Mouse (Mus musculus) thymus, postnatal 0 days (tissue): Measurements from ENCODE around the gene Pnmal1. TPM values are rescaled to one million over a fixed set of nuclear protein-coding genes. Genes with fewer than 3 reads are reported as not detected.

Source experiments
- DNase-seq: peaks from one replicate; pipeline ENCODE4 v3.0.0-alpha.2; 2015; ENCODE audit warnings: low spot score
- polyA plus RNA-seq: library from polyadenylated mRNA; unstranded; fragments of >200 nt; fragmentation: Nextera tagmentation; extraction: Ambion mirVana; gene quantifications from 2 replicates; pipeline ENCODE4 v1.2.1, GENCODE M21; 2015

The Pnmal1 gene
- 0.04 TPM in 2 replicates for polyA plus RNA-seq

DNA sequence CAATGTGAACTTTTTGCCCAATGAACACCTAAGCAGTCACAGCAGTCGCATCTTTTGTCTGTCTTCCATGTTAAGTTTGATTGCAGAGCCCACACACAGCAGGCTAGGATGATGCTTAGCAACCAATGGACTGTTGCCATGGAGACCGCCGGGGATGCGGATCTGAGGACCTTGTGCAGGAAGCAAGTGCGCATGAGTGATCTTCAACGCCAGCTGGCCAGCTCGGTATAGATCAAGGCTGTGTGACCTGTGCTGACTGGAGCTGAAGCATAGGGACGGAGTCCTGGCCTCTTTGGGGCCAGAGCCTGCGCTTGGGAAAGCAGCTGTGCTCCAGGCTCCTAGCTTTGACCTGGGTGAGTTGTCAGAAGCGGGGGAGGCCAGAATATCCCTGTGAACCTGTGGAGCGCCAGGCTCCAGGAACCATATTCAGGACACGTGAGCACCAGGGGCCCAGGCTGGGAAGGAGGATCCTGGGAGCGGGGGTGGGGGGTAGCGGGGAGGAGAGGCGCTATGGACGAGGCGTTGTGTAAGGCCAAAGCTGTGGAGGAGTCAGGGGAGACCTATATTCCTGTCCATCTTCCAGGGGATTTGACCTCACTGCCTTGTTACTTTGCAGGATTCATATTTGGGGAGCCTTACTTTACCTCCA, at the start of gene Pnmal1:
Gene Pnmal1, plus strand, starts transcription at position 141 of the 649 bp plus-strand sequence.
- DNase-seq = no peak

DNA sequence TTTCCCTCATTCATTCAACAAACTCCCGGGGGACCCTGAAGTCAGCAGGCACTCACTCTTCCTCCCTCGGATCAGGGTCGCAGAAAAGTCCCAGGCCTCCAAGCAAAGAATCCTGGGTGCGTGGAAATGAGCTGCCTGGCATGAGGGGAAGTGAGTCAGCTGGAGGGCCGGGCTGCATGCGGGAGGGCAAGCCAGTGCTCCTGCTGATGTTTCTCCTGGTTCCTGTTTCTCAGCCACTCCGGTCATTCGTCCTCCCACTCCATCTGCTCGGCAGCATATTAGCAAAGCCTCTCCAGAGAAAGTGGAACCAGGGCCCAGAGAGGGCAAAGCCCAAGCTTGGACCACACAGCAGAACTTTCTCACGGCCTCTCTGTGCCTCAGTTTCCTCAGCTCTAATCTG, 49.6 kb upstream of the Pnmal1 start:
- no peak for DNase-seq

DNA sequence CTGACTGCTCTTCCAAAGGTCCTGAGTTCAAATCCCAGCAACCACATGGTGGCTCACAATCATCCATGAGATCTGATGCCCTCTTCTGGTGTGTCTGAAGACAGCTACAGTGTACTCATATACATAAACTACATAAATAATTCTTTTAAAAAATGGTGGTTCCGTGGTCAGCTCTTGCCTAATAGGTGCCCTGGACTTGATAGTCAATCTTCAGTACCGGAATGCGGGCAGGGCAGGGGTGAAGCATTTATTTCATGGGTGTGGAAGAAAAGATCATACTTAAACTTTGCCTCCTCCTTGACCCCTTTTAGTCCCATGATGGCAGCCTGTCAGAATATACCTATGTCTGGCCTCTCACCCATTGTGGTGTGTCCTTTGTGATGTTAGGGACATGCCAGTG, 47.6 kb upstream of the Pnmal1 start:
- no peak for DNase-seq

DNA sequence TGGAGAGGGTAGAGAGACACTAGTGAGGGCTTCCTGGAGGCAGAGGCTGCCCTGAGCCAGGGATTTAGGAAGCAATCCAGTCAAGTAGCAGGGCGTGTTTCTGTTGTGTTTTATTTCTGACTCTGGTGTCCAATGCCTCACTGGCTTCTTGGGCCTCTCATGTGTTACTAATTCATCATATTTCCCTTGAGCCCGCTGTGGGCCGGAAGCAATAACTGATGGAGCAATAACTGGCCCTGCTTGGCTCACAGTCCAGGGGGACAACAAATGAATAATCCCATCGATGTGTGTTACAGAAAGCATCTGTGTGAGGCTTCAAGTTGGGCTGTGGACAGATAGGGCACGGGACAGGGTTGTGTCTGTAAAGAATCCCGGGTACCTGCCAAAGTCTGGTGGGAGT, 47.1 kb upstream of the Pnmal1 start:
- no peak for DNase-seq

DNA sequence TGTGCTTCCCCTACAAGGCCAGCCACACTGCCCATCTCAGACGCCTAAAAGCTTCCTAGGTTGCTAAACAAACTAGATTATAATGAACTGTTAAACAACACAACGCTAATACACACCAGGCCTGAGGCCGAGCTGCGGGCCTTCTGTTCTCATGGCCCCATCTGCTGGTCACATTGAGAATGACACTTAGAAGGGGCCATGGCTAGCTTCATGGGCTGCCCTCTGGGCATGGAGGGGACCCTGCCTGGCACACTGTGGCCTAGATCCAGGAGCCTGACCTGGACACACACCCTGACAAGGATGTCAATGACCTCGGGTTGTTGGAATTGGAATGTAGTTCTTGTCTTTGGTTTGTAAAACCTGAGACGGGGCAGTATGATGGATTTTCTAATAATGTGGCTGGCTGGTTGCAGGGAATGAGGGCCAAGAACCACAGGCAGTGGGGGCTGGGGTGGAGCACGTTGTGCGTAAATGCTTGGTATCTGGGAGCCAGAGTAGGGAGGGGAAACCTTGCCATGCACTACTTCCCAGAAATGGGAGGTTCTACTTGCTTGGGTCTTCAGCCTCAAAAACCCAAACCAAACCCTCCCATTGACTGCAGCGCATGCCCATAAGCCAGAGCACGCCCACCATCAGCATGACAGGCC, 45.5 kb upstream of the Pnmal1 start:
- DNase-seq = peak; percentile 75

DNA sequence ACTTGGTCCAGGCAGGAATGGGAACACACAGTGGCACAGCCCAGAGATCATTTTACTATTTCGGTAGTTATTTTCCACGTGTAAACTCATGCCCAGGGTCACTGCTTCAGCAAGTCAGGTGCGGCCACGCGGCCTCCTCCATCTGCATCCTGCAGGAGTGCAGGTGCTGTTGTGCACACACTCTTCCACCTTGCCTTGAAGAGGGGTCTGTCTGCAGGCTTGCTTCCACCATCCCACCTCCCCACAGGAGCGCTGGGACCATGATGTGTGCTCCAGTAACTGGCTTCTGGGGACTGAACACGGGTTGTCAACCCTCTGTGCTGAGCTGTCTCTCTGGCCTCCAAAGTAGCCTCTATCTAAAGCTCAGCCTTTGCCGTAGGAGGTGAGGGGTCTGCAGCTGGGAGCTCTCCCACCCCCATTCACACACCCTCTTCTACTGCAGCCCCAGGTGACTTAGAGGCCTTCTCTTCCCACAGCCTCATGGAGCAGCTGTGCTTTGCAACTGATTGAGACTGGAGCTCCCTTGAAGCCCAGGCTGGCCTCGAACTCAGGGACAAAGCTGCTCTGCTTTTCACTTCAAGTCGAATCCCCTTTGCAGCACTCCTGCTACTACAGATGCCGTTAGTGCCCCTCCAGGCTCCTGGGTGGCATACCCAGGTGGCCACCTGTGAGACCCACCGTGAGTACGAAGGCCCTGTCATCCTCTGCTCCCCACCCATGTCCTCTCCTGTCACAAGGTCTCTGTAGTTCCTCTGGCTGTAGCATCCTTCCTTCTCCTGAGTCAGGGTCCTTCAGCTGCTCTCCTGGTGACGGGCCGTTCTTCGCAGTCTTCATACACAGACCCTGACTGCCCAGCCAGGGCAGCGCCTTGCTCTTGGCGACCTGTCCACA, 44.8 kb upstream of the Pnmal1 start:
- no peak for DNase-seq

DNA sequence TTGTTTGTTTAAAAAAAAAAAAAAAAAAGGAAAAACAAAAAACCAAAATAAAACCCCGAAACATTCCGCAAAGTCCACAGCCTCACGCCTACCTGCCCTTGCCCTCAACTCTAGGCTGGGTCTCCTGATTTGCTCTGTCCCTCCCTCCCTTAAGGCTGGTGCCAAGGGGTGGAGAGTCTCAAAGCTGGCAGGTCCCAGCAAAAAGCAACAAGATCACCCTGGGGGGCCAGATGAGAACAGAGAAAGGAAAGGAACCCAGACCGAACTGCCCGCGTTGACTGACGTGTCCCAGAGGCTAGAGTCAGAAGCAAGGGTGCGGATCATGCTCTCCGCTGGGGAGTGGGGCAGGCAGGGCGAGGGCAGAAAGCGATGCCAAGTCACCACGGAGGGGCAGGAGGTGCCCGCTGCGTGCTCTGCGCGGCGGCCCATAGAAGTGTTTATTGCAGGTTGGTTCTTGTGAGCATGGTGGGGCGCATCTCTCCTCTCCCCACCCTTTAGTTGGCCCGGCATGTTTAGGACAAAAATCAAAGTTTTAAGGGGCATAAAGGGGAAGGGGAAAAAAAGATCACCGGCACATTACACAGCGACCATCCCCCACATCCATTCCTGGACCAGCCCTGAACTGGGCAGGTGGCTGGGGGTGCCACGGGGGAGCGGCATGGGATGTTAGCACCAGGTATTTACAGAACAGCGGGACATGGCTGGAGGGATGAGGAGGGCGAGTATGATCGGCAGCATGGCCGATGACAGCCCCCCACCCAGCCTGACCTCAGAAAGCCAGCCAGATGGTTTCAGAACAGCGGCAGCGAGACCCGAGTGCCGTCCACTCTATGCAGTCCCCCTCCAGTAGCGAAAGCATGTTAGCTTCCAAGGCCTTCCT, 43.8 kb upstream of the Pnmal1 start:
- DNase-seq = no peak

DNA sequence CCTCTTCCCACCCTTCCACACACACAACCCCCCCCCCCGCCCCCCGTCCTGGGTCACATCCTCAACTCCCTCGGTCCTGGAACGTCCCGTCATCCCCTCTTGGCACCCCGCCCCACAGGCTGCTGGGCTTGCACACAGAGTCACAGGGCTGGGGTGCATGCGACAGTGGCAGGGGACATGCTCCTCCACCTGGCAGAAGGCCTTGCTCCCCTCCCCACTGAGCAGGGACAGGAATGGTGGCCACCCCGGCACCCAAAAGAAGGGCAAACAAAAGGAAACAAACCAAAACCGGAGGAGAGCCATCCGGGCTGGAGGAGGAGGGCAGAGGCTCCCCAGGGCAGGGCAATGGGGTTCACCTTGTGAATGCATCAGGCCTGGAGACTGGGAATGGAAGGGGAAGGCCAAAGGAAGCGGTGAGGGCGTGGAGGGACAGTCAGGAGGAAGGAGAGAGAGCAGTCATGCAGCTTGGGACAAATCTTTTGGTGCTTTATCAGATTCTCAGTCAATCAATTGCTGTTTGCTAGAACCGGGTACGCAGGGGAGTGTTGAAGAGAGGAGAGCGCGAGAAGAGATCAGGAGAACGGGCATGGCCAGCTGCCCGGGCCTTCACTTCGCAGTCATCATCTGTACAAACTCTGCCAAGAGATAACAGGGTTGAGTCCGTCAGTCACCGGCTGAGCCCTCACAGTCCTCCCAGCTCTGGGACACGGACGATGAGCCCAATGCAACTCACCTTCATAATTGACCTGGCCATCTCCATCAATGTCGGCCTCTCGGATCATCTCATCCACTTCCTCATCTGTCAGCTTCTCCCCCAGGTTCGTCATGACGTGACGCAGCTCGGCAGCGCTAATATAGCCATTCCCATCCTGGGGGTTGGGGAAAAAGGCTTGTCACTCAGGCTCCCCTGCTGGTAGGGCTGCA, 42.9 kb upstream of the Pnmal1 start:
- DNase-seq = no peak

DNA sequence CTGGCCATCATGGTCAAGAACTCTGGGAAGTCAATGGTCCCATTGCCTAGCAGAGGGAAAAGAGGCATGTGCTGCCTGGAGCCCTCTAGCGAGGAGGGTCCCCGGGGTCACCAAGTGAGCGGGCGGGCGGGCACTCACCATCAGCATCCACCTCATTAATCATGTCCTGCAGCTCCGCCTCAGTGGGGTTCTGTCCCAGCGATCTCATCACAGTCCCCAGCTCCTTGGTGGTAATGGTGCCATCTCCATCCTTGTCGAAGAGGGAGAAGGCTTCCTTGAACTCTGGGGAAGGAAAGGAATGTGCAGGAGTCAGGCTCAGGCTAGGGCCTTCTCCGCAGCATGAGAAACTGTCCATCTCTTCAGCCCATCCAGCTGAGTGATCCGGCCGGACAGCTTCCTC, 42.0 kb upstream of the Pnmal1 start:
- DNase-seq = no peak

DNA sequence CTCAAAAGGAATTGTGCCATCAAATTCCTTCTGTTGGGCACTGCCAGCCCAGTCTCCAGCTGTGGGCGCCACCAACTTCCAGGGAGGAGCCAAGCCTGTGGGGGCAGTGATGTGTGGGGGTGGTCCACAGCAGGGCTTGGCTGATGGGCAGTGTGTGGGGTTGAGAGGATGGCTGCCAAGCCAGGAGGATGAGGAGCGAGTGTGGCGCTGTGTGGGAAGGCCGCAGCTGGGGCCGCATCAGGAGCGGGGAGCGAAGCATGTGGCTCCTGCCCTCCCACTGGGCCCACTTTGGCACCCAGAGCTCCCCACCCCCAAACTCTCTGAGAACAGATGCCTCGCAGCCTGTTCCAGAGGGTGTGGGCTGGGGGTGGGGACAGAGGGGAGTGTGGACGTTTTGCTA, 41.5 kb upstream of the Pnmal1 start:
- no peak for DNase-seq

DNA sequence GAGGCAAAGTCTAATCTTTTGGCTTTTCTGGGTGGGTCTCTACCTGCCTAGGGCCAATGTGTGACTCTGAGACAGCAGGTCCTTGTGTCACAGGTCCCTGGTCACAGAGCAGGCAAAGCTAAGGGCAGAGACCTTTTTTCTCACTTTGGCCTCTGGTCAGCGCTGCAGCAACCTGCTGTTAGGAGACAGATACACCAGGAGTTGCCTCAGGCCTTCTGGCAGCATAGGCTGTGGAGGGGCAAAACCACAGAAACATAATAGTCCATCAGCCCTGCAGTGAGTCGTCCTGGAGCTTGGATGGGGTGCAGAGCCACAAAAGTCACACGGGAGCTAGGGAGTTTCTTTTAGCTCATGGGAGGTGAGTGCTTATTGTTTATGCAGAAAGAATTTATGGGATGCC, 40.8 kb upstream of the Pnmal1 start:
- no peak for DNase-seq

DNA sequence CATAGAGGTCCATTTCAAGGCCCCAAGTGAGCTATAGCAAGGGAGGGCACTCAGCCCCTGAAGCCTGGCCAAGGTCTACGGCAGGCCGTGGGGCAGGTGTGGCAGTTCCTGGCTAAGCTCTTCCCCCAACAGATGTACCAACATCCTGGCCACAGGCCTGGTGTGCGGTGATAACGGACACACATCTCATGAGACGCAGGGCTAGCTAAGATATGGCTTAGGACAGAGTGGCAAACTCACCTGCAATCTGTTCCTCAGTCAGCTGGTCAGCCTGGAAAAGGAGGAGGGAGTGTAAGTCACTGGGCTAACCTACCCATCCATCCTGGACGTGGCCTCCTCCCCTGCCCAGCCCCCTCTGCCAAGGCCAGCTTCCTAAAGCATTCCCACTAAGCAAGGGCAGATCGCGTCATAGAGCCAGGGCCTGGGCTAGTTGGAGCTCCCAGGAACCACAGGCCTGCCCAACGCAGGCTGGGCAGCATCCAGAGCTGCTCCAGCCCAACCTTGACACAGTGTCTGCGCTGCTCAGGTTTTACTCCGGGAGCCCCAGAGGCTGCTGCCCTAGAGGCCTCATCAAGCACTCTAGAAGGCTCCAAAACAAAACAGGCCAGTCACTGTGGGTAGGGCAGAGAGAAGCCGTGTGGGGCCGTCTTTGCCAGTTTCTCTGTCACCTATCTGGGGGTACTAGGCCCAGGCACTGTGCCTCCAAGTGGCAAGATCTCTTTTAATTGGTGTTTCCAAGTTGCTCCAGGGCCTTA, 39.9 kb upstream of the Pnmal1 start:
- no peak for DNase-seq

DNA sequence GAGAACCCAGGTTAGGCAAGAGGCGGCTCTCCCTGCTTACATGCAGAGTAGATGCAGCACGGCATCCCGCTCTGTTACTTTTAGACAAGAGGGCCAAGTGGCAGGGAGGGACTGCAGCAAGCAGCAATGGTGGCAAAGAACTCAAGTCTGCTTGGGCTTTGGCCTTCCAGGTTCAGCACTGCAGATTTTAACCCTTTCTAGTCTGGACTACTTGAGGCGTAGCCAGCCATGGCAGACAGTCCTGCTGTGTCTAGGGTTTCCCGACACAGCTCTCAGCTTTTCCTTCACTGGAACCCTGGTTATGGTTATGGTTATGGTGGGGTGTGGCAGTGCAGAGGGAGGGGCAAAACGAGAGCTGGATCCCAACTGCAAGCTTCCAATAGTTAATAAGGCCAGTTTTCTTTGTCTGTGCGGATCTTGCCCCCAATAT, 39.3 kb upstream of the Pnmal1 start:
- DNase-seq = no peak

DNA sequence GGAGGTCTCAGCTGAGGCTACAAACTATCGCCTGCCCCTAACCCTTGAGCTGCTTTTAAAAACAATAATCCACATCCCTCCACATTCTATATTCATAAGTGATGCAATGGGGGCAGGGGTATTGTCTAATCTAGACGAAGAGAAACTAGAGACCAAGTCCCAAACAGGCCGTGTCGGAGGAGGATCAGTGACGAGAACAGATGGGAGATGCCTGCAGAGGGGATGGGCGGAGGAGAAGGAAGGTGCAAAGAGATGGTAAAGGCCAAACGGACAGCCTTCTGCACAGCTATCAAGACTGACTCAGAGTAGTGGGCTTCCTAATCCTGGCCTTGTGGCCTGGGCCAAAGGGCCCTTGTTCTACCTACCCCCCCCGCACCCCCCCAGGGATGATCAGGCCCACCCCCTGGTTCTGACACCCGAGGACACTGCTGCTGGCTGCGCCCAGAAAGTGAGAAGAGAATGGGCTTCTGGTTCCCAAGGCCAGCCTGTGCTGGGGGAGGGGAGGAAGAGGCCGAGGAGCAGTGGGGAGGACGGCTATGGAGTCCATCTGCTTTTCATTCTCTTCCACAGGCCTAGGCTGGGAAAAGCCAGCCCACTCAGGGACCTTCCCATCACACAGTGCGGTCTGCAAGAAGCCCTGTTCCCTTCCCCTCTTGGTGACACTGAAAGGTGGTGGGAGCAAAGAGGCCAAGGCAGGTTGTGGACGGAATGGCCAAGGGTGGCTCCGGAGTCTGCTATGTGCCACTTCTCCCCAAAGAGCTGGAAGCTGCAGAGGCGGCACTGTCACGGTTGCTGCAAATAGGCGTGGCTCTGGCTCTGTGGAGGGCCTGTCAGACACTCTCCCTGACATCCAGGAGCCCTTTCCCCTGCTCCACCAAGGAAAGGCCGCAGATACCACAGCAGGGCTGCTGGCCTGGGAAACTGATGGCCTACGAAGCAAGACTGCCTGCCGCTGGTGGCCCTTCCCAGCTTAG, 38.4 kb upstream of the Pnmal1 start:
- DNase-seq = no peak

DNA sequence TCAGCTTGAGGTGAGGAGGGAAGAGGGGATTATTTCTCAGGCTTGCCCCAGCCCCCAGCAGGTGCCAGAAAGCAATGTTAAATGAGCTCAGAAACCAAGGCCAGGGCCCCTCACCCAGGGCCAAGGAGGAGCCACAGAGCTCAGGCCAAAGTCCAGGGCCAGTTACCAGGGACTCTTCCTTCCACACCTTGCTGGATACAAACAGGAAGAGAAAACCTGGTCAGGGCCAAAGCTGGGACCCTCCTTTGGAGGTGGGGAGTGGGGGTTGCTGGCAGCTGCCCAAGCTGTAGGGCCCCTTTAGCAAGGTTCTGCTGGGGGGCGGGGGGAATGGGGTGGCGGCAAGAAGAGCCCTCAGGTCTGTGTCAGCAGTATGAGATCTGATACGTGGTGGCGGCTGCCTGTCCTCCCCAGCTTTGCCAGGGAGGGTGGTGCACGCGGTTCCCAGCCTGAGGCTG, 37.6 kb upstream of the Pnmal1 start:
- no peak for DNase-seq

DNA sequence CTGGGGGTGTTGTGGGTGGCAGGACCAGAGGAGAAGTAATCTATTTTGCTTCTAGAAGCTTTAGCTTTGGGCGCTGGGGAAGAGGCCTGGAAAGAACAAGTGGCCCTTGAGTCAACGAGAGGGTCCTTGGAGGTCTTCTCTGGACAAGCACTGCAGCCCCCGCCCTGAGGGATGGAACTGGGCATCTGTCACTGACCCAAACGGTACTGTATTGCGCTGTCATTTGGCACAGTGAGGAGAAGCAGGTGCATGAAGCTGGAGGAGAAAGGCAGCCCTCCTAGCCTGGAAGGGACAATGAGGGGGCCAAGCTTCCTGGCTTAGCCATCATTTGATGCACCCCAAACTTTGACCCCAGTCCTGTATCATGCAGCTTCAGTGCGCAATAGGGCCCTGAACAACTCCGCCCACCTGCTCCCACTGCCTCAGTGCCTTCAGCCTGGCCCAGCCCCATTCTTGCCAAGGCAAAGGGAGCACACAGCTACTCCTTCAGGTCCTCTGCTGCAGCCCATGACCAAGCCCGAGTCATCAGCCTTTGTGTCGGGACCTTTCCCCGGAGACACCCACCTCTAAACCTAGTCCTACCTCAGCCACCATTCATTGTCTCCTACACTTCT, 37.0 kb upstream of the Pnmal1 start:
- peak; percentile 28 for DNase-seq

DNA sequence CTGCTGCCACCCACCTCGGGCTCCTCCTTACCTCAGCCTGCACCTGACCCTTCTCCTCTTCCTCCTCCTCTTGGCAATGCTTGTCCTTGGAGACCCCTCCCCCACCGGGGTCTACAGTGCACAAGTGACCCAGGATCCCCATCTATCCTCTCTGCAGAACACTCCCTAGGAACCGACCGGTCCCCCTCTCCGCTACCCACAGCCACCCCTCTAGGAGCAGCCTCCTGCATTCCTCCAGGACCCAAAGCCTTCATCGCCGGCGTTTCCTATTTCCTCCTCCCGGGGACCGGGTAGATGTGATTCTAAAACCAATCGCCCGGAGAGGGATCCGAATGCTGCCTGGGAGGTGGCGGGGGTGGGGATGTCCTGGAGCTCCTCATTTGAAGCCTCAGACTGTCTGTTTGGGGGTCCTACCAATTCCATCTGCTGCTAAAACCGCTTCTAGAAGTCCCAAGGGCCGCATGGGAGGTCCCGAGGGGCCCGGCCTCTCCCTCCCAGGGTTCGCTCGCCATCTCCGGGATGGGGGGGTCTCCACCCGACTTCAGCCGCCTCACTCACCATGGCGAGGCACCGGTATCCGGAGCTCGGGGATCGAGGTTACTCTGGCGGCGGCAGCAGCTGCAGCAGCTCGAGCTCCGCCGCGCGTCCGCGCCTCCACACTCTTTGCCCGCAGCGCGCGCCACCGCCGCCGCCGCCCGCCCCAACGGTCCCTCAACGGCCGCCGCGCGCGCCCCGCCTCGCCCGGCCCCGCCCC, 36.0 kb upstream of the Pnmal1 start:
- DNase-seq = no peak
